Mouse (Mus musculus) midbrain, embryonic 15.5 days (tissue): ENCODE measurements around the gene Rasgrf1. TPM values are rescaled to one million over a fixed set of nuclear protein-coding genes. Genes with fewer than 3 reads are reported as not detected.
"Not testable (repeated sequence)": the region's sequence is repeated elsewhere in the genome, so short reads cannot be mapped to it uniquely, and the experiment has no call there.

Experiments
- ATAC-seq: fragments of 200-750 bp; cut with Nextera tagmentation; replicated peaks from 2 replicates; pipeline ENCODE4 v1.8.0; 2017; ENCODE audit warnings: moderate TSS enrichment
- H3K27ac ChIP-seq: fragments of 300-500 bp; sonication (generic); 2 replicates; pipeline ENCODE4 v1.5.1; 2015; ENCODE audit warnings: mild to moderate bottlenecking, inconsistent platforms
- H3K27me3 ChIP-seq: fragments of 300-500 bp; sonication (generic); replicated peaks from 2 replicates; pipeline ENCODE4 v1.6.1; 2015; ENCODE audit warnings: inconsistent platforms
- H3K36me3 ChIP-seq: fragments of 300-500 bp; sonication (generic); replicated peaks from 2 replicates; pipeline ENCODE4 v1.6.1; 2015; ENCODE audit warnings: inconsistent platforms
- H3K4me1 ChIP-seq: fragments of 300-500 bp; sonication (generic); 2 replicates; pipeline ENCODE4 v1.6.1; 2015; ENCODE audit warnings: inconsistent platforms
- H3K4me2 ChIP-seq: fragments of 300-500 bp; sonication (generic); 2 replicates; pipeline ENCODE4 v1.6.1; 2015; ENCODE audit warnings: inconsistent platforms, mild to moderate bottlenecking, moderate library complexity
- H3K4me3 ChIP-seq: fragments of 300-500 bp; sonication (generic); 2 replicates; pipeline ENCODE4 v1.5.1; 2015; ENCODE audit warnings: mild to moderate bottlenecking, inconsistent platforms
- H3K9ac ChIP-seq: fragments of 300-500 bp; sonication (generic); 2 replicates; pipeline ENCODE4 v1.6.1; 2015; ENCODE audit warnings: mild to moderate bottlenecking, inconsistent platforms
- H3K9me3 ChIP-seq: fragments of 300-500 bp; sonication (generic); 2 replicates; pipeline ENCODE4 v1.6.1; 2016; ENCODE audit warnings: inconsistent platforms
- WGBS: fragments of 180-500 bp; shearing (Covaris S2); methylation state at CpG from one replicate; pipeline ENCODE4 v1.1.7; 2015; ENCODE audit warnings: mixed read lengths; 5-methylcytosine and 5-hydroxymethylcytosine counted together
- polyA plus RNA-seq: library from polyadenylated mRNA; unstranded; fragments of >200 nt; fragmentation: Nextera tagmentation; extraction: Ambion mirVana; gene quantifications from 2 replicates; pipeline ENCODE4 v1.2.1, GENCODE M21; 2015

Gene Rasgrf1
- polyA plus RNA-seq, 1 experiment from 2014 or later = 5.3 TPM

GRCm38 (mm10) chr9:90055409-90055808 is 145.7 kb downstream of the Rasgrf1 start:
- Histone ChIP-seq H3K9me3 (no peaks in the 10 kb centered on the region), H3K4me2 (no peak overlapping the region), H3K27me3 (no peaks in the 10 kb centered on the region), H3K27ac (no peak overlapping the region), H3K9ac (no peak overlapping the region), H3K4me1 (peaks cover 9% of the 10 kb centered on the region), H3K36me3 (no peaks in the 10 kb centered on the region), H3K4me3 (no peak overlapping the region)
- ATAC-seq = no peak
- 45% methylated on average over 5 of the region's 5 CpGs for WGBS

DNA sequence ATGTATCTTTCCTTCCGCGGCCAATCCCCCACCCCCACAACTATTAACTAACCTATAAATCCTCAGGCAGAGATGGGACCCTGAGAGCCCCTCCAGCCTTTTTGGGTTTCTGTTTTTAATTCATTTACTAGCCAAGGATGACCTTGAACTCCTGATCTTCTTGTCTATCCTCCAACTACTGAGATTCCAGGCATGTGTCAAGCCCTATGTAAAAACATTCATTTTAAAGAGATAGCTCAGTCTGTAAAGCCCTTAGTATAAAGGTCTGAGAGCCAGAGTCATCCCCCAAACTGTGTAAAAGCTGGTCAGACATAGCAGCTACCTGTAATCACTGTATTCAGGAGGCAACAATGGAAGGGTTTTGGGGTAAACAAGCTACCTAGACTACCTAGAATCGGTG is 146.2 kb downstream of the Rasgrf1 start:
- peaks cover 9% of the 10 kb centered on the region for H3K4me1 ChIP-seq
- H3K9me3 ChIP-seq = no peaks in the 10 kb centered on the region
- H3K27me3 ChIP-seq = no peaks in the 10 kb centered on the region
- no peak overlapping the region for H3K4me2 ChIP-seq
- no peaks in the 10 kb centered on the region for H3K36me3 ChIP-seq
- H3K4me3 ChIP-seq = no peak overlapping the region
- 84% methylated on average over 3 of the region's 3 CpGs for WGBS
- no peak overlapping the region for H3K27ac ChIP-seq
- no peak overlapping the region for H3K9ac ChIP-seq
- no peak for ATAC-seq

GRCm38 (mm10) chr9:90056716-90057115 is 147.0 kb downstream of the Rasgrf1 start:
- no peak overlapping the region for H3K27ac ChIP-seq
- no peak overlapping the region for H3K9ac ChIP-seq
- no peaks in the 10 kb centered on the region for H3K9me3 ChIP-seq
- no peak overlapping the region for H3K4me3 ChIP-seq
- 90% methylated on average over 2 of the region's 2 CpGs for WGBS
- no peak for ATAC-seq
- no peaks in the 10 kb centered on the region for H3K27me3 ChIP-seq
- H3K4me2 ChIP-seq = no peak overlapping the region
- peaks cover 9% of the 10 kb centered on the region for H3K4me1 ChIP-seq
- no peaks in the 10 kb centered on the region for H3K36me3 ChIP-seq

DNA sequence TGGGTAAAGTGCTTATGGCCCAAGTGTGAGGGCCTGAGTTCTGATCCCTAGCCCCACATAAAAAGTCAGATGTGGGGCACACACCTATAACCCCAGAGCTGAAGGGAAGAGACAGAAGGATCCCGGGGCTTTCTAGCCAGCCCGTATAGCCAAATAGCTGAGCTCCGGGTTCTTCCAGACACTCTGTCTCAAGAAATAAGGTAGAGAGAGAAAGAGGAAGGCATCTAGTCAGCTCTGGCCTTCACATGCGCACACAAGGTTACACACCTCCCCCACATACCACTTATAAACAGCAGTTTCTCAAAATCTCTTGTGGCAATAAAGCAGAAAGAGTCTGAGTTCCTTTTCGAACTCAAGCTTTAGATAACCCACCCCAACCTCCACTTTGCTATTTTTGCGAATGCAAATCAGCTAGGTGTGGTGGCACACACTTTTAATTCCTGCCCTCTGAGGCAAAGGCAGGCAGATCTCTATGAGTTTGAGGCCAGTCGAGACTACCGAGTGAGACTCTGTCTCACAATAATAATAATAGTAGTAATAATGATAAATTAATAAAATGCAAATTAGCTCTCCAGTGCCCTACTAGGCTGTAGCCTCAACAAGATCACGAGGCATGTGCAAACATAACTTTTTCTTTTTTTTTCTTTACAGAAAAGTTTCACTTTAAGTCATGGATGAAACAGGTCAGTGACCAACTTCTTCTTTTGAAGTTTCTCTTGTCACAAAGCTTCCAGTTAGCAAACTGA is 150.3 kb downstream of the Rasgrf1 start:
- Histone ChIP-seq H3K9me3 (no peaks in the 10 kb centered on the region), H3K27ac (no peak overlapping the region), H3K27me3 (no peaks in the 10 kb centered on the region), H3K4me1 (peaks cover 1% of the 10 kb centered on the region; the same call in 1 of the 2 replicates), H3K9ac (no peak overlapping the region), H3K4me2 (no peak overlapping the region), H3K36me3 (no peaks in the 10 kb centered on the region), H3K4me3 (no peak overlapping the region)
- 87% methylated on average over 9 of the region's 9 CpGs for WGBS
- ATAC-seq = no peak

DNA sequence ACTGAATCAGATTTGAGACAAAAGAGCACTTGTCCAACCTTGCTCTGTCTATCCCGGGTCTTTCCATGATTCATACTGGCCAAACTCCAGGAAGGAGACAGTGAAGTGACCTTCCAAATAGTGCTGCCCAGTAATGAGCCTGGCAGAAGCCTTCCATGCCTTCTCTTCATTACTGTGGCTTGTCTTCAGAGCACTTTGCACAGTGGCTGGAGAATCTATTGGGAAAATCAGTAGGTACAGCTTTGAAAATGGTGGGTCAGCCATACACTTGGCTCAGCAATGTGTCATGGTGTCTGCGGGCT is 150.8 kb downstream of the Rasgrf1 start:
- Histone ChIP-seq H3K36me3 (no peaks in the 10 kb centered on the region), H3K4me1 (no peaks in the 10 kb centered on the region), H3K4me2 (no peak overlapping the region), H3K4me3 (no peak overlapping the region), H3K27ac (no peak overlapping the region), H3K27me3 (no peaks in the 10 kb centered on the region), H3K9me3 (no peaks in the 10 kb centered on the region), H3K9ac (no peak overlapping the region)
- no peak for ATAC-seq
- 88% methylated on average over 2 of the region's 2 CpGs for WGBS

GRCm38 (mm10) chr9:90060932-90061331 is 151.2 kb downstream of the Rasgrf1 start:
- H3K9ac ChIP-seq, H3K27me3 ChIP-seq, H3K4me3 ChIP-seq, H3K4me1 ChIP-seq, ATAC-seq, H3K36me3 ChIP-seq, H3K27ac ChIP-seq, H3K9me3 ChIP-seq, H3K4me2 ChIP-seq: not testable (repeated sequence)
- 92% methylated on average over 5 of the region's 5 CpGs for WGBS

- Histone ChIP-seq H3K36me3 (no peaks in the 10 kb centered on the region), H3K9me3 (no peaks in the 10 kb centered on the region), H3K4me3 (no peak overlapping the region), H3K27me3 (no peaks in the 10 kb centered on the region), H3K4me2 (no peak overlapping the region), H3K4me1 (no peaks in the 10 kb centered on the region), H3K9ac (no peak overlapping the region), H3K27ac (no peak overlapping the region)
- no peak for ATAC-seq
- whole genome bisulfite sequencing = 78% methylated on average over 2 of the region's 2 CpGs
These were observed 157.6 kb downstream of the Rasgrf1 start for GRCm38 (mm10) chr9:90067341-90067740.

- Histone ChIP-seq H3K9ac (no peak overlapping the region), H3K4me2 (no peak overlapping the region), H3K36me3 (no peaks in the 10 kb centered on the region), H3K27me3 (no peaks in the 10 kb centered on the region), H3K9me3 (no peaks in the 10 kb centered on the region), H3K4me1 (no peaks in the 10 kb centered on the region), H3K4me3 (no peak overlapping the region), H3K27ac (no peak overlapping the region)
- 88% methylated on average over 6 of the region's 6 CpGs for WGBS
- ATAC-seq = no peak
These were observed 159.1 kb downstream of the Rasgrf1 start for GRCm38 (mm10) chr9:90068786-90069185.

GRCm38 (mm10) chr9:90069485-90069884 is 159.8 kb downstream of the Rasgrf1 start:
- Histone ChIP-seq H3K4me2 (no peak overlapping the region), H3K9ac (no peak overlapping the region), H3K4me1 (no peaks in the 10 kb centered on the region), H3K4me3 (no peak overlapping the region), H3K36me3 (no peaks in the 10 kb centered on the region), H3K27me3 (no peaks in the 10 kb centered on the region), H3K9me3 (no peaks in the 10 kb centered on the region), H3K27ac (no peak overlapping the region)
- WGBS = 87% methylated on average over 7 of the region's 7 CpGs
- ATAC-seq = no peak

GRCm38 (mm10) chr9:90070174-90070573 is 160.5 kb downstream of the Rasgrf1 start:
- Histone ChIP-seq H3K27me3 (no peaks in the 10 kb centered on the region), H3K4me3 (no peak overlapping the region), H3K36me3 (no peaks in the 10 kb centered on the region), H3K4me2 (no peak overlapping the region), H3K27ac (no peak overlapping the region), H3K9me3 (no peaks in the 10 kb centered on the region), H3K4me1 (no peaks in the 10 kb centered on the region), H3K9ac (no peak overlapping the region)
- ATAC-seq = no peak
- WGBS = 89% methylated on average over 7 of the region's 7 CpGs

GRCm38 (mm10) chr9:90075336-90075735 is 165.6 kb downstream of the Rasgrf1 start:
- no peak overlapping the region for H3K9ac ChIP-seq
- no peaks in the 10 kb centered on the region for H3K36me3 ChIP-seq
- no peaks in the 10 kb centered on the region for H3K9me3 ChIP-seq
- 89% methylated on average over 4 of the region's 4 CpGs for WGBS
- H3K27ac ChIP-seq = no peak overlapping the region
- H3K4me2 ChIP-seq = no peak overlapping the region
- no peaks in the 10 kb centered on the region for H3K27me3 ChIP-seq
- no peak for ATAC-seq
- H3K4me1 ChIP-seq = no peaks in the 10 kb centered on the region
- H3K4me3 ChIP-seq = no peak overlapping the region

GRCm38 (mm10) chr9:90076131-90076530 is 166.4 kb downstream of the Rasgrf1 start:
- Histone ChIP-seq H3K4me3 (no peak overlapping the region), H3K4me1 (no peaks in the 10 kb centered on the region), H3K36me3 (no peaks in the 10 kb centered on the region), H3K27me3 (no peaks in the 10 kb centered on the region), H3K9ac (no peak overlapping the region), H3K4me2 (no peak overlapping the region), H3K9me3 (no peaks in the 10 kb centered on the region), H3K27ac (no peak overlapping the region)
- ATAC-seq = no peak
- WGBS = 91% methylated on average over 5 of the region's 5 CpGs
